Mouse (Mus musculus): ENCODE results near the gene Taf5. TPM values are rescaled to one million over a fixed set of nuclear protein-coding genes. Genes with fewer than 3 reads are reported as not detected.

The Taf5 gene
- polyA plus RNA-seq, 1 experiment = 3.6 TPM

DNA sequence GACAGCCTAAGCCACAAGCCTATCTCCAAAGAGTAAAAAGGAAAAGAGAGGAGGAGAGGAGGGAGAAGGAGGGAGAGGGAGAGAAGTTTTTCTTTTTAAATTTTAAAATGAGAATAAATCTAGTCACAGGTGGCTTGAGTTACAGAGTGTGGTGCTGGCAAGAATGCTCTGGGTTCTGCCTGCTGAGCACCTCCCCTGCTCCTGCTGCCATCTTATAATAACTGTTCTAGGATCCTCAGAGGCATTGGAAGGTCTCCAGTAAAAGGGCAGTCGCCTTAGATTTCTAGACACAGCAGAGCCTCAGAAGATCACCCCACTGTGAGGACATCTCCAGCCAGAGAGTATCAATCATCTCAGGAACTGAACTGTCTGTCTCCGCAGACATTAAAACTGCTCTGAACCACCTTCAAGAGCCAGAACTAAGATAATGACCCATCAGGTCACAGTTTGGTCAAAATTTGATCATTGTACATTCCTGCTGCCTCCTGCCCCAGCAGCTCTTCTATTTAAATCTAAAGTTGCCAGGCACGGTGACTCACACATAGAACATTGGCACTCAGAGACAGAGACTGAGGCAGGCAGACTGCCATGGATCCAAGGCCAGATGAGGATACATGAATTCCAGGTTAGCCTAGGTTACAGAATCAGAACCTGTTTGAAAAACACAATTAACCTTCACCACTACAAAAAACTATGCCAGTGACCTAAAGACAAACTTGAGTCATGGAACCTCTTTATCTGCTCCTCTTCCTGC, 26.6 kb upstream of the Taf5 start:
- no peak for TF ChIP-seq CTCF (IDR thresholded peaks at IDR 0.05; ENCODE audit: control insufficient read depth, insufficient read depth, insufficient read length)
- no peak for TF ChIP-seq MYOD1 (IDR thresholded peaks at IDR 0.05; ENCODE audit: control insufficient read depth, insufficient read length, low read depth)
- TF ChIP-seq MAX (IDR thresholded peaks at IDR 0.05) = no peak
- no peak for TF ChIP-seq FOSL1 (IDR thresholded peaks at IDR 0.05; ENCODE audit: insufficient read depth, low read length, poor library complexity, severe bottlenecking)
- TF ChIP-seq MYOG (IDR thresholded peaks at IDR 0.05; ENCODE audit: control insufficient read depth, extremely low read depth, insufficient read length) = no peak
- no peak for TF ChIP-seq CEBPB (IDR thresholded peaks at IDR 0.05; ENCODE audit: low read depth)
- no peak for TF ChIP-seq USF1 (IDR thresholded peaks at IDR 0.05; ENCODE audit: low read depth)
- no peaks in the 10 kb centered on the region for H3K79me3 ChIP-seq (ENCODE audit: low read depth)
- no peak overlapping the region for H3K4me3 ChIP-seq (ENCODE audit: insufficient read depth, poor library complexity, severe bottlenecking)
- H3K36me3 ChIP-seq (ENCODE audit: control insufficient read depth, insufficient read depth) = peaks cover 49% of the 10 kb centered on the region
- H3ac ChIP-seq (ENCODE audit: control insufficient read depth, insufficient read length, low read depth) = no peak overlapping the region
- H3K27me3 ChIP-seq (ENCODE audit: control insufficient read depth, insufficient read depth, insufficient read length) = no peaks in the 10 kb centered on the region
- H3K79me2 ChIP-seq (ENCODE audit: control insufficient read depth, insufficient read depth) = no peaks in the 10 kb centered on the region

DNA sequence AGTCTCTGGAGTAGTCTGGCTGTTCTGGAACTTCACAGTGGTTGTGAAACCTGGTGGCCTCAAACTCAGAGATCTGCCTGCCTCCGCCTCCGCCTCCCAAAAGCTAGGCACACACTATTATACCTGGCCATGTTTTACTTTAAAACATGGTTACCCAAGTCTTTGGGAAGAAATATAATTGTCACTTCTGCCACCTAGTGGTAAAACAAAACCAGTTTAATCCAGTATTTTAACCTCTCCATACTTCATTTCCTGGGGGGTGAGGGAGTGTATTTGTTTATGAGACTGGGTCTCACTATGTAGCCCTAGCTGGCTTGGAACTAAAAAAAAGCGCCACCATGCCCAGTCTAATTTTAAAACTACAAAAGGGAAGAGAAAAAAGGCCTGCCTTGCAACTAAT, 23.9 kb upstream of the Taf5 start:
- peaks cover 52% of the 10 kb centered on the region for H3K36me3 ChIP-seq (ENCODE audit: control insufficient read depth, insufficient read depth)
- H3K27me3 ChIP-seq (ENCODE audit: control insufficient read depth, insufficient read depth, insufficient read length) = no peaks in the 10 kb centered on the region
- H3ac ChIP-seq (ENCODE audit: control insufficient read depth, insufficient read length, low read depth) = no peak overlapping the region
- H3K79me2 ChIP-seq (ENCODE audit: control insufficient read depth, insufficient read depth) = no peaks in the 10 kb centered on the region
- no peak for TF ChIP-seq USF1 (IDR thresholded peaks at IDR 0.05; ENCODE audit: low read depth)
- no peak for TF ChIP-seq CEBPB (IDR thresholded peaks at IDR 0.05; ENCODE audit: low read depth)
- TF ChIP-seq MYOG (IDR thresholded peaks at IDR 0.05; ENCODE audit: control insufficient read depth, extremely low read depth, insufficient read length) = no peak
- no peak for TF ChIP-seq FOSL1 (IDR thresholded peaks at IDR 0.05; ENCODE audit: insufficient read depth, low read length, poor library complexity, severe bottlenecking)
- TF ChIP-seq MYOD1 (IDR thresholded peaks at IDR 0.05; ENCODE audit: control insufficient read depth, insufficient read length, low read depth) = no peak
- no peak for TF ChIP-seq CTCF (IDR thresholded peaks at IDR 0.05; ENCODE audit: control insufficient read depth, insufficient read depth, insufficient read length)
- no peak for TF ChIP-seq MAX (IDR thresholded peaks at IDR 0.05)
- H3K4me3 ChIP-seq (ENCODE audit: insufficient read depth, poor library complexity, severe bottlenecking) = no peak overlapping the region
- peaks cover 2% of the 10 kb centered on the region for H3K79me3 ChIP-seq (ENCODE audit: low read depth)

DNA sequence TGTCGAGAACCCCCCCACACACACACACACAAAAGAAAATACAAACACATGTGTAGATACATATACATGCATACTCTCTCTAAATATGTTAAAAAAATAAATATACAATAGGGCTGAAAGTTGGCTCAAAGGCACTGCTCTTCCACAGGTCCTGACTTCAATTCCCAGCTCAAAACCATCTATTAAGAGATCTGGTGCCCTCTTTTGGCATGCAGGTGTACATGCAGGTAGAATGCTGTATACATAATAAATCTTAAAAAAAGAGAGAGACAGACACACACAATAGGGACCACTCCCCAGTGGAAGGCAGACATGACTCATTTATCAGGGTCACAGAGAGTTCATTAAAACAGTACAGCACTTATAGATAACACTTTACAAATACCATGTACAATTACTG, 21.2 kb upstream of the Taf5 start:
- H3K36me3 ChIP-seq (ENCODE audit: control insufficient read depth, insufficient read depth) = peaks cover 31% of the 10 kb centered on the region
- TF ChIP-seq MAX (IDR thresholded peaks at IDR 0.05) (no peak), MYOD1 (IDR thresholded peaks at IDR 0.05; ENCODE audit: control insufficient read depth, insufficient read length, low read depth) (no peak), MYOG (IDR thresholded peaks at IDR 0.05; ENCODE audit: control insufficient read depth, extremely low read depth, insufficient read length) (no peak), FOSL1 (IDR thresholded peaks at IDR 0.05; ENCODE audit: insufficient read depth, low read length, poor library complexity, severe bottlenecking) (no peak), CTCF (IDR thresholded peaks at IDR 0.05; ENCODE audit: control insufficient read depth, insufficient read depth, insufficient read length) (no peak), USF1 (IDR thresholded peaks at IDR 0.05; ENCODE audit: low read depth) (no peak)
- H3K4me3 ChIP-seq (ENCODE audit: insufficient read depth, poor library complexity, severe bottlenecking) = no peak overlapping the region

DNA sequence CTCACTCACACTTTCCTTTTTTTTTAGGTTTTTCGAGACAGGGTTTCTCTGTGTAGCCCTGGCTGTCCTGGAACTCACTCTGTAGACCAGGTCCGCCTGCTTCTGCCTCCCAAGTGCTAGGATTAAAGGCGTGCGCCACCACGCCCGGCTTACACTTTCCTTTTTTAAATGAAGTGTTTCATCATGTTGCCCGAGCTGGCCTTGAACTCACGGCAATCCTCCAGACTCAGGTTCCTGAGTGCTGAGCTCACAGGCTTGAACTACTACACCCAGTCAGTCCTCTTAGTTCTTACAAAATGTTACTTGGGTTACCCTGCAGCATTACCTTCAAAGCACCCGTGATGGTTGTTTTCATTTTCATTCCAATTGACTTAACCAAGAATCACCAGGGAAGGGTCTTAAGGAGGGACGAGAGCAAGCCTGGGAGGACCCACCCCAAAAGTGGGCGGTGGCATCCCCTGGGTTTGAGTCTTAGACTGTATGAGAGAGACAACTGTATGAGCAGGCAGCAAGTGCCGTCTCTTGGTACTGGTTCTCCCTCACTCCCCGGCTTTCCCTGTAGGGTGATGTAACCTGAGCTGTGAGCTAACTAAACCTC, 20.2 kb upstream of the Taf5 start:
- H3K27me3 ChIP-seq (ENCODE audit: control insufficient read depth, insufficient read depth, insufficient read length) = no peaks in the 10 kb centered on the region
- H3K79me3 ChIP-seq (ENCODE audit: low read depth) = peaks cover 15% of the 10 kb centered on the region
- no peak overlapping the region for H3K4me3 ChIP-seq (ENCODE audit: insufficient read depth, poor library complexity, severe bottlenecking)
- H3ac ChIP-seq (ENCODE audit: control insufficient read depth, insufficient read length, low read depth) = no peak overlapping the region
- TF ChIP-seq CTCF (IDR thresholded peaks at IDR 0.05; ENCODE audit: control insufficient read depth, insufficient read depth, insufficient read length) (no peak), MYOG (IDR thresholded peaks at IDR 0.05; ENCODE audit: control insufficient read depth, extremely low read depth, insufficient read length) (no peak), FOSL1 (IDR thresholded peaks at IDR 0.05; ENCODE audit: insufficient read depth, low read length, poor library complexity, severe bottlenecking) (no peak), USF1 (IDR thresholded peaks at IDR 0.05; ENCODE audit: low read depth) (no peak), CEBPB (IDR thresholded peaks at IDR 0.05; ENCODE audit: low read depth) (no peak), MAX (IDR thresholded peaks at IDR 0.05) (no peak), MYOD1 (IDR thresholded peaks at IDR 0.05; ENCODE audit: control insufficient read depth, insufficient read length, low read depth) (no peak)
- H3K79me2 ChIP-seq (ENCODE audit: control insufficient read depth, insufficient read depth) = peaks cover 14% of the 10 kb centered on the region
- H3K36me3 ChIP-seq (ENCODE audit: control insufficient read depth, insufficient read depth) = peaks cover 27% of the 10 kb centered on the region

More for the DNA sequence above, 21.2 kb upstream of the Taf5 start:
- Histone ChIP-seq H3ac (ENCODE audit: control insufficient read depth, insufficient read length, low read depth) (no peak overlapping the region), H3K79me2 (ENCODE audit: control insufficient read depth, insufficient read depth) (peaks cover 14% of the 10 kb centered on the region), H3K79me3 (ENCODE audit: low read depth) (peaks cover 15% of the 10 kb centered on the region), H3K27me3 (ENCODE audit: control insufficient read depth, insufficient read depth, insufficient read length) (no peaks in the 10 kb centered on the region)

DNA sequence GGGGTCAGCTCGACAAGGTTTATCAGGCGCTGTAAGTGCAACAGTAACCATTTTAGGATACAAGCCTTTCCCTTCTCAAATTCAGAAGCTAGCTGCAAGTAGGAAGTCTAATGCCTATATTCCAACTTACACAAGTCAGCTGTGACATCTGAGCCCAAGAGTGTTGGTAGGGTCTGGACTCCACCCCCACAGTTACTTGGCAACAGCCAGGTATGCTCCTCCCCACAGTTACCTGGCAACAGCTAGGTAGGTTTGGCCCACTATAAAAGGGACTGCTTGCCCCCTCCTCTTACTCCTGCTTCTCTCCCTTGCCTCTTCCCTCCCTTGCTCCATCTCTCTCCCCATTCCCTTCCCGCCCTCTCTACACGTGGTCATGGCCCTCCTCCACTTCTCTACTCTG, 18.5 kb upstream of the Taf5 start:
- no peak overlapping the region for H3K4me3 ChIP-seq (ENCODE audit: insufficient read depth, poor library complexity, severe bottlenecking)
- peaks cover 15% of the 10 kb centered on the region for H3K79me3 ChIP-seq (ENCODE audit: low read depth)
- H3ac ChIP-seq (ENCODE audit: control insufficient read depth, insufficient read length, low read depth) = no peak overlapping the region
- TF ChIP-seq USF1 (IDR thresholded peaks at IDR 0.05; ENCODE audit: low read depth) (no peak), MYOD1 (IDR thresholded peaks at IDR 0.05; ENCODE audit: control insufficient read depth, insufficient read length, low read depth) (no peak), MYOG (IDR thresholded peaks at IDR 0.05; ENCODE audit: control insufficient read depth, extremely low read depth, insufficient read length) (no peak), CEBPB (IDR thresholded peaks at IDR 0.05; ENCODE audit: low read depth) (no peak), CTCF (IDR thresholded peaks at IDR 0.05; ENCODE audit: control insufficient read depth, insufficient read depth, insufficient read length) (no peak), MAX (IDR thresholded peaks at IDR 0.05) (no peak), FOSL1 (IDR thresholded peaks at IDR 0.05; ENCODE audit: insufficient read depth, low read length, poor library complexity, severe bottlenecking) (no peak)
- H3K27me3 ChIP-seq (ENCODE audit: control insufficient read depth, insufficient read depth, insufficient read length) = no peaks in the 10 kb centered on the region
- peaks cover 14% of the 10 kb centered on the region for H3K79me2 ChIP-seq (ENCODE audit: control insufficient read depth, insufficient read depth)
- peaks cover 27% of the 10 kb centered on the region for H3K36me3 ChIP-seq (ENCODE audit: control insufficient read depth, insufficient read depth)

Data from C2C12 (cell line).